Mouse (Mus musculus) liver, postnatal 0 days (tissue): ENCODE measurements around the gene Kpna3.

Experiments used
- CTCF ChIP-seq: sonication (generic); IDR thresholded peaks from 2 replicates; pipeline ENCODE4 v1.5.1; 2016; ENCODE audit warnings: antibody characterized with exemption, low read depth
- EP300 ChIP-seq: IDR thresholded peaks from 2 replicates; pipeline ENCODE4 v1.6.1; 2016; ENCODE audit warnings: antibody characterized with exemption, low read depth, mild to moderate bottlenecking

GRCm38 (mm10) chr14:61390586-61390985 is 49.1 kb downstream of the Kpna3 start:
- TF ChIP-seq CTCF (no peak), EP300 (no peak)
